Mouse (Mus musculus) midbrain, postnatal 0 days (tissue): ENCODE measurements at regions not wholly inside any gene's neighbourhood (a gene's known extent, or its start where the extent isn't known, plus 50 kb on each side); places are given as distances from the start of the nearest gene placed in this dataset.

Source experiments
- ATAC-seq: fragments of 200-750 bp; cut with Nextera tagmentation; 2 replicates; pipeline ENCODE4 v1.8.0; 2017; ENCODE audit warnings: moderate number of reproducible peaks, mild to moderate bottlenecking, moderate TSS enrichment, moderate library complexity; ENCODE audit not compliant: low FRiP score
- DNase-seq: peaks from one replicate; pipeline ENCODE4 v3.0.0-alpha.2; 2015; ENCODE audit warnings: low spot score
- H3K27ac ChIP-seq: fragments of 300-500 bp; sonication (generic); 2 replicates; pipeline ENCODE4 v1.5.1; 2014; ENCODE audit warnings: low read depth, mild to moderate bottlenecking, low read length, mixed read lengths
- H3K27me3 ChIP-seq: fragments of 300-500 bp; sonication (generic); 2 replicates; pipeline ENCODE4 v1.6.1; 2014; ENCODE audit warnings: low read length, control low read depth, mixed read lengths; ENCODE audit not compliant: insufficient read depth
- H3K36me3 ChIP-seq: fragments of 300-500 bp; sonication (generic); 2 replicates; pipeline ENCODE4 v1.6.1; 2014; ENCODE audit warnings: low read length, control low read depth, mixed read lengths; ENCODE audit not compliant: insufficient read depth
- H3K4me1 ChIP-seq: fragments of 300-500 bp; sonication (generic); 2 replicates; pipeline ENCODE4 v1.6.1; 2014; ENCODE audit warnings: mild to moderate bottlenecking, control low read depth, antibody characterized with exemption, low read length, mixed read lengths; ENCODE audit not compliant: insufficient read depth
- H3K4me2 ChIP-seq: fragments of 300-500 bp; sonication (generic); 2 replicates; pipeline ENCODE4 v1.6.1; 2014; ENCODE audit warnings: low read depth, mild to moderate bottlenecking, low read length, mixed read lengths; ENCODE audit not compliant: poor library complexity, severe bottlenecking
- H3K4me3 ChIP-seq: fragments of 300-500 bp; sonication (generic); 2 replicates; pipeline ENCODE4 v1.5.1; 2014; ENCODE audit warnings: low read depth, mild to moderate bottlenecking, low read length, moderate library complexity
- H3K9ac ChIP-seq: fragments of 300-500 bp; sonication (generic); replicated peaks from 2 replicates; pipeline ENCODE4 v1.6.1; 2014; ENCODE audit warnings: mild to moderate bottlenecking, low read length, moderate library complexity, mixed read lengths; ENCODE audit not compliant: poor library complexity, severe bottlenecking
- H3K9me3 ChIP-seq: fragments of 300-500 bp; sonication (generic); 2 replicates; pipeline ENCODE4 v1.6.1; 2016; ENCODE audit warnings: low read length, control low read depth
- CTCF ChIP-seq: IDR thresholded peaks from 2 replicates; pipeline ENCODE4 v1.5.1; 2016; ENCODE audit warnings: antibody characterized with exemption, mild to moderate bottlenecking
- WGBS: fragments of 180-500 bp; shearing (Covaris S2); extraction: QIAGEN DNeasy Blood & Tissue Kit; methylation state at CpG from one replicate; pipeline ENCODE4 v1.1.7; 2014; 5-methylcytosine and 5-hydroxymethylcytosine counted together

DNA sequence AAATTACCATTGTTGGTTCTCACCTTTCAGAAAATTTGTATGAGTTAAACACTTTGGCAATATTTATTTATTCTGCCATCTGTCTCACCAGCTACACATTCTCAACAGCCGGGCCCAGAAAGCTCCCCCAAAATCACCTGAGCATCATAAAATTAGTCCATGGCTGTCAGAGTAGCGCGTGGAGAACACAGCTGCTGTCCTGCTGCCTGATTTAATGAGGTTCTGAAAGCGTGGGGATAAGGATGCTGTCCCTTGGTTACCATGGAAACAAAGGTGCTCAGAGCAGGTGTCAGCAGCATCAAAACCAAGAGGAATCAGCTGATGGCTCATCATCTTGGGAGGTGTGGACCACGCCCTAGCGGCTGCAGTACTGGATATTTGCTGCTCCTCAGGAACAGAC, 124.7 kb downstream of the Tex36 start:
- no peaks in the 10 kb centered on the region for H3K9me3 ChIP-seq
- H3K4me2 ChIP-seq: no peak overlapping the region
- no peaks in the 10 kb centered on the region for H3K4me1 ChIP-seq
- TF ChIP-seq CTCF: no peak
- no peaks in the 10 kb centered on the region for H3K36me3 ChIP-seq
- H3K27me3 ChIP-seq: no peaks in the 10 kb centered on the region
- DNase-seq (peak; percentile 73), ATAC-seq (no peak)
- no peak overlapping the region for H3K9ac ChIP-seq
- WGBS: 48% methylated on average over 6 of the region's 6 CpGs
- no peak overlapping the region for H3K4me3 ChIP-seq
- no peak overlapping the region for H3K27ac ChIP-seq

DNA sequence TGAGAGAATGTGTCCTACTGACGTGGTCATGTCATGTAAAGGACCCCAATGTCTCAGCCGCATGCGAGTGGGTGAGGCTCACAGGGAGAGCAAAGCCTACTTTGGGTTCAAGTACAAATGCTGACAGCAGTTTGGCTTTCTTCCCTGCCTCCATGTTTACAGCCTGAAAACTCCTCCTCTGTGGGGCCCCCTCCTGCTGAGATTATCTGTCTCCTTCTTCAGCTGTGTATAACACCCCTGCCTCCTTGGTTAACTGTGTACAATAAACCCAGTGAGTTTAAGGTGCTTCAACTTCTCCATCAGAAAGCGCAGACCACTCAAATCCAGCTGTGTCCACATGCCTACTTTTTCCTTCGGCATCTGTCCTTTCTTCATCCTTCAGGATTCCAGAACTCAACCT, 130.3 kb downstream of the Tex36 start:
- ATAC-seq: no peak
- Histone ChIP-seq H3K4me3 (no peak overlapping the region), H3K4me2 (no peak overlapping the region), H3K27me3 (no peaks in the 10 kb centered on the region), H3K4me1 (no peaks in the 10 kb centered on the region), H3K9ac (no peak overlapping the region), H3K27ac (no peak overlapping the region), H3K9me3 (no peaks in the 10 kb centered on the region), H3K36me3 (no peaks in the 10 kb centered on the region)
- no peak for DNase-seq
- TF ChIP-seq CTCF: no peak
- WGBS: 84% methylated on average over 5 of the region's 5 CpGs

DNA sequence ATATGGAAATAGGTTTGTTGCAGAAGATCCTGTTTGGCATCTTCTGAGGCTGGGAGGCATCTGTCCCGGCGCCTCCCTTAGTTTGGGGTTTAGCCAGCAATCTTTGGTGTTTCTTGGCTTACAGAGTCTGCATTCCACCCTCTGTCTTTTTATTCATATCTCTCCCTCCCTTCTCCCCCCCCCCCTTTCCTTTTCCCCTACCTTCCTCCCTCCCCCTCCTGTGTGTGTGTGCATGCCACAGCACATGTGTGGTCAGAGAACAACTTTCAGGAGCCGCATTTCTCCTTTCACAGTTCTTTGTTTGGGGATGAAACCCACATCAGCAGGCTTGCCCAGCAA, 131.4 kb downstream of the Tex36 start:
- no peaks in the 10 kb centered on the region for H3K27me3 ChIP-seq
- no peak for DNase-seq
- no peaks in the 10 kb centered on the region for H3K4me1 ChIP-seq
- no peak overlapping the region for H3K27ac ChIP-seq
- H3K9ac ChIP-seq: no peak overlapping the region
- no peaks in the 10 kb centered on the region for H3K36me3 ChIP-seq
- no peaks in the 10 kb centered on the region for H3K9me3 ChIP-seq
- H3K4me2 ChIP-seq: no peak overlapping the region
- H3K4me3 ChIP-seq: no peak overlapping the region
- WGBS: 62% methylated on average over 3 of the region's 3 CpGs
- no peak for ATAC-seq
- TF ChIP-seq CTCF: no peak

DNA sequence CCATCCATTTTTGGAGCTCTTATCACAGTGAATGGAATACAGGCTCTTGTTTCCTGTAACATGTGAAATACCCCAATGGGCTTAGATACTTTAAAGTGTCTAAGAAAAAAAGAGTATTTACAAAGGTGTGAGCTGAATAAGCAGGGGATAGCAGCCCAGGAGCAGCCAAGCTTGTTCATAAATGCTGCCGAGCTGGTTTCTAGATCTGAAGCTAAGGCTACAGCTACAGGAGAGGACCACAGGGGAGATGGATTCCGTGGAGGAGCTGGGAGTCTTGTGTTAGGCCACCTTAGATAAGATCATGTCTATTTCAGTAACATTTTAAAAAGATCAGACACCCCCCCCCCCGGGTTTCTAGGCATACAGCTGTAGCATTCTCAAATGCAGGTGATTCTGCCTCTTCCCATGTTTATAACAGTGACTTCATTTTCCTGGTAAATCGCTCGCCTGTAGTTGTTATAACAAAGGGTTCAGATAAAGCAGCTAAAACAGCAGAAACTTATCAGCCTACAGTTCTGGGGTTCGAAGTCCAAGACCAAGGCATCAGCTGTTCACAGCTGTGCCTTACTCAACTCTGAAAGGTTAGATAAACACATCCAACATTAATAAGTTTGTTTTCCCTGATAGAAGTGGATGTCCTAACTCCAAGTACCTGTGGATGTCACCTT, 131.9 kb downstream of the Tex36 start:
- Histone ChIP-seq H3K4me2 (no peak overlapping the region), H3K36me3 (no peaks in the 10 kb centered on the region), H3K4me1 (no peaks in the 10 kb centered on the region), H3K9me3 (no peaks in the 10 kb centered on the region), H3K27me3 (no peaks in the 10 kb centered on the region), H3K4me3 (no peak overlapping the region), H3K27ac (no peak overlapping the region), H3K9ac (no peak overlapping the region)
- no peak for ATAC-seq
- TF ChIP-seq CTCF: no peak
- WGBS: 72% methylated on average over 6 of the region's 6 CpGs
- no peak for DNase-seq

DNA sequence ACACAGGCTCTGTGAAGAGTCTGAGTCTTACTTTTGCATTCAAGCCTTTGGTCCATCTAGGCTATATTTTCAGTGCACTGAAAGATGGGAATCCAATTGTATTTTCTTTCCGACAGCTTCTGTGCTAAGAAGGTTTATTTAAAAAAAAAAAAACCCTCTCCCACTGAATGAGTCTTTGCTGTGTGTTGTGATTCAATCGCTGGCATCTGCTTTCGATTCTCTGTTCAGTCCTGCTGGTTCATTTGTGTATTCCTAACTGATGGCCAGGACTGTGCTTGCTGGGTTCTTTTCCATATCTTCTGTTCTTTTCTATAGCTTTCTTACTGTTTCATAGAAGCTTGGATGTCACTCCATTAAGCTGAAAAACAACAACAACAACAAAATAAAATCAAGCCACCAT, 132.9 kb downstream of the Tex36 start:
- Histone ChIP-seq H3K4me2 (no peak overlapping the region), H3K4me1 (no peaks in the 10 kb centered on the region), H3K9ac (no peak overlapping the region), H3K4me3 (no peak overlapping the region), H3K27ac (no peak overlapping the region), H3K27me3 (no peaks in the 10 kb centered on the region), H3K9me3 (no peaks in the 10 kb centered on the region), H3K36me3 (no peaks in the 10 kb centered on the region)
- WGBS: 24% methylated on average over 3 of the region's 3 CpGs
- TF ChIP-seq CTCF: no peak
- no peak for ATAC-seq
- no peak for DNase-seq

DNA sequence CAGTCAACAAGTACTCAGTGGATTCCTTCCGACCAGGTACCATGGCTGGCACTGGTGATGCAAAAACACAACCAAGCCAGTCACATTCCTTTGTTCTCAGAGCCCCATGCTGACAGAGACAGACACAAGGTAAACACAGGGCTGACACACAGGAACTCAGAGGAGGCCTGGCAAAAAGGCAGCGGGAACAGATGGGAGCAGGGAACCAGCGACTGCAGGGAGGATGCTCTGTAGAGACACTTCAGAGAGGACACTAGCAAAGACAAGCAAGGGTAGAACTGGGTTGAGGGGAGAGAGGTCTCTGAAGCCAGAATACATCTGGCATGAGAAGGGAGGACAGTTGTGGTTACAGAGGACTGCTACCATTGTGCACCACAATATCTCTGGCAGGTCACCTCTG, 133.6 kb downstream of the Tex36 start:
- no peak for ATAC-seq
- TF ChIP-seq CTCF: no peak

More for the DNA sequence above, 133.6 kb downstream of the Tex36 start:
- no peak overlapping the region for H3K4me2 ChIP-seq
- no peaks in the 10 kb centered on the region for H3K36me3 ChIP-seq
- no peak overlapping the region for H3K4me3 ChIP-seq
- H3K27me3 ChIP-seq: no peaks in the 10 kb centered on the region
- DNase-seq: no peak
- WGBS: 54% methylated on average over 3 of the region's 3 CpGs
- no peak overlapping the region for H3K27ac ChIP-seq
- H3K4me1 ChIP-seq: no peaks in the 10 kb centered on the region
- no peak overlapping the region for H3K9ac ChIP-seq
- H3K9me3 ChIP-seq: no peaks in the 10 kb centered on the region
